Mouse (Mus musculus): ENCODE results near the gene Ssc5d. TPM values are rescaled to one million over a fixed set of nuclear protein-coding genes. Genes with fewer than 3 reads are reported as not detected.

Ssc5d gene
- polyA plus RNA-seq, 1 experiment from 2014 or later: 1.9 TPM

- Histone ChIP-seq H3K9ac (ENCODE audit: low read length) (no peak overlapping the region; the same call in 1 of the 2 replicates), H3K36me3 (ENCODE audit: control insufficient read depth, insufficient read depth, low read length) (no peaks in the 10 kb centered on the region), H3K27ac (replicated peaks in 1 of 2; ENCODE audit: control insufficient read depth in 1 of 2, insufficient read depth in 1 of 2, low read depth in 2 of 2, low read length in 2 of 2) (no peak overlapping the region), H3K4me2 (ENCODE audit: low read length) (no peak overlapping the region), H3K4me1 (ENCODE audit: control insufficient read depth in 2 of 2, insufficient read depth in 2 of 2, low read length in 2 of 2) (no peaks in the 10 kb centered on the region), H3K4me3 (ENCODE audit: control insufficient read depth in 1 of 2, insufficient read depth in 1 of 2, low read depth in 1 of 2, low read length in 2 of 2) (no peak overlapping the region), H3K27me3 (ENCODE audit: control insufficient read depth, insufficient read depth, low read length) (0 out of 2 replicates have a peak, but pooled peaks cover 3% of the 10 kb centered on the region), H3K9me3 (ENCODE audit: control insufficient read depth, low read length) (no peaks in the 10 kb centered on the region)
- WGBS: 71% methylated on average over 10 of the region's 11 CpGs
- ATAC-seq (ENCODE audit: insufficient number of reproducible peaks, insufficient read depth, low FRiP score, low read depth): no peak
These were observed 11.8 kb downstream of the Ssc5d start for GRCm38 (mm10) chr7:4937392-4937791.

DNA sequence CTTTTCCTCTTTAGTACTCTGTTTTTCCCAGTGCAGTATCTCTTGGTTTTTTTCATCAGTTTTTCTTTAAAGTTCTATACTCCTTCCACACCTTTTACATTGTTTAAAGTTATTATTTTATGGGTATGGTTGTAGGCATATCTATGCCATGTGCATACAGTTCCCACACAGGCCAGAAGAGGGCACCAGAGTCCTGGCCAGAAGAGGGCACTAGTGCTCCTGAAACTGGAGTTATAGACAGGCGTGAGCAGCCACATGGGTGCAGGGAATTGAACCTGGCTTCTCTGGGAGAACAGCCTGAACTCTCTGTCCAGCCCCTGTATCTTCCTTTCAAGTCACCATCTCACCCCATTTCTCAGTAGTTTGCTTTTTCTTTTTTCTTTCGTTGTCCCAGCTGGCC, 12.9 kb downstream of the Ssc5d start:
- H3K9ac ChIP-seq (ENCODE audit: low read length): no peak overlapping the region
- WGBS: 40% methylated on average over 2 of the region's 2 CpGs
- H3K4me1 ChIP-seq (ENCODE audit: control insufficient read depth in 2 of 2, insufficient read depth in 2 of 2, low read length in 2 of 2): peaks cover 0 to under 1% of the 10 kb centered on the region in 2 experiments; a peak in 1 of 4 replicates
- H3K9me3 ChIP-seq (ENCODE audit: control insufficient read depth, low read length): no peaks in the 10 kb centered on the region
- no peak overlapping the region for H3K27ac ChIP-seq (replicated peaks in 1 of 2; ENCODE audit: control insufficient read depth in 1 of 2, insufficient read depth in 1 of 2, low read depth in 2 of 2, low read length in 2 of 2)
- no peaks in the 10 kb centered on the region for H3K36me3 ChIP-seq (ENCODE audit: control insufficient read depth, insufficient read depth, low read length)
- no peak overlapping the region for H3K4me2 ChIP-seq (ENCODE audit: low read length)
- no peak overlapping the region for H3K4me3 ChIP-seq (ENCODE audit: control insufficient read depth in 1 of 2, insufficient read depth in 1 of 2, low read depth in 1 of 2, low read length in 2 of 2)
- 0 out of 2 replicates have a peak, but pooled peaks cover 5% of the 10 kb centered on the region for H3K27me3 ChIP-seq (ENCODE audit: control insufficient read depth, insufficient read depth, low read length)
- no peak for ATAC-seq (ENCODE audit: insufficient number of reproducible peaks, insufficient read depth, low FRiP score, low read depth)

GRCm38 (mm10) chr7:4940068-4940479, 14.5 kb downstream of the Ssc5d start:
- WGBS: 16% methylated on average over 9 of the region's 9 CpGs
- no peaks in the 10 kb centered on the region for H3K9me3 ChIP-seq (ENCODE audit: control insufficient read depth, low read length)
- H3K36me3 ChIP-seq (ENCODE audit: control insufficient read depth, insufficient read depth, low read length): no peaks in the 10 kb centered on the region
- H3K4me3 ChIP-seq (ENCODE audit: control insufficient read depth in 1 of 2, insufficient read depth in 1 of 2, low read depth in 1 of 2, low read length in 2 of 2): no peak overlapping the region
- no peak overlapping the region for H3K4me2 ChIP-seq (ENCODE audit: low read length)
- ATAC-seq (ENCODE audit: insufficient number of reproducible peaks, insufficient read depth, low FRiP score, low read depth): no peak
- 0 out of 2 replicates have a peak, but pooled peaks cover 5% of the 10 kb centered on the region for H3K27me3 ChIP-seq (ENCODE audit: control insufficient read depth, insufficient read depth, low read length)
- peaks cover 0 to 3% of the 10 kb centered on the region in 2 experiments; a peak in 1 of 4 replicates for H3K4me1 ChIP-seq (ENCODE audit: control insufficient read depth in 2 of 2, insufficient read depth in 2 of 2, low read length in 2 of 2)
- H3K27ac ChIP-seq (replicated peaks in 1 of 2; ENCODE audit: control insufficient read depth in 1 of 2, insufficient read depth in 1 of 2, low read depth in 2 of 2, low read length in 2 of 2): no peak overlapping the region
- H3K9ac ChIP-seq (ENCODE audit: low read length): no peak overlapping the region

DNA sequence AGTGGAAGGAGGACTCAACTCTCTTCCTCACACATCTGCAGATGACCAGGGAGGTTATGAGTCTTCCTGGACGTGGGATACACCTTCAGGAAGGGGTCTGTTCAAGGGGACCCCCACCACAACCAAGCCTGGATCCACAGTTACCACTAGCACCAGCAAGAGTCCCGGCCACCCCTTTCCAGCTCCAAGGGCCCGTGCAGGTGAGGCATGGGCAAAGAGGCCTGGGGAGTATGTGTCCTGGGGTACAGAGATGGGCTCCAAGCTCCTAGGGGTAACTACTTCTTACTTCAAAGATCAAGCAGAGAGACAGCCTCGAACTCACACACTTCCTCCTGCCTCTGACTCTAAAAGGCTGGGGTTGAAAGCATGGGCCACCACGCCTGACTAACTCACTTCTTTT, 17.1 kb downstream of the Ssc5d start:
- Histone ChIP-seq H3K4me1 (ENCODE audit: control insufficient read depth in 2 of 2, insufficient read depth in 2 of 2, low read length in 2 of 2) (peaks cover 0 to 3% of the 10 kb centered on the region in 2 experiments; a peak in 1 of 4 replicates), H3K36me3 (ENCODE audit: control insufficient read depth, insufficient read depth, low read length) (no peaks in the 10 kb centered on the region), H3K27ac (replicated peaks in 1 of 2; ENCODE audit: control insufficient read depth in 1 of 2, insufficient read depth in 1 of 2, low read depth in 2 of 2, low read length in 2 of 2) (no peak overlapping the region), H3K9me3 (ENCODE audit: control insufficient read depth, low read length) (no peaks in the 10 kb centered on the region), H3K9ac (ENCODE audit: low read length) (no peak overlapping the region), H3K27me3 (ENCODE audit: control insufficient read depth, insufficient read depth, low read length) (0 out of 2 replicates have a peak, but pooled peaks cover 5% of the 10 kb centered on the region), H3K4me2 (ENCODE audit: low read length) (no peak overlapping the region), H3K4me3 (ENCODE audit: control insufficient read depth in 1 of 2, insufficient read depth in 1 of 2, low read depth in 1 of 2, low read length in 2 of 2) (no peak overlapping the region)
- WGBS: 34% methylated on average over 5 of the region's 5 CpGs
- no peak for ATAC-seq (ENCODE audit: insufficient number of reproducible peaks, insufficient read depth, low FRiP score, low read depth)

- 0 out of 2 replicates have a peak, but pooled peaks cover 5% of the 10 kb centered on the region for H3K27me3 ChIP-seq (ENCODE audit: control insufficient read depth, insufficient read depth, low read length)
- no peaks in the 10 kb centered on the region for H3K36me3 ChIP-seq (ENCODE audit: control insufficient read depth, insufficient read depth, low read length)
- H3K4me1 ChIP-seq (ENCODE audit: control insufficient read depth in 2 of 2, insufficient read depth in 2 of 2, low read length in 2 of 2): peaks cover 0 to 3% of the 10 kb centered on the region in 2 experiments; a peak in 1 of 4 replicates
- peak; percentile 71; the same call in 1 of the 2 replicates for ATAC-seq (ENCODE audit: insufficient number of reproducible peaks, insufficient read depth, low FRiP score, low read depth)
- H3K9ac ChIP-seq (ENCODE audit: low read length): no peak overlapping the region
- H3K27ac ChIP-seq (replicated peaks in 1 of 2; ENCODE audit: control insufficient read depth in 1 of 2, insufficient read depth in 1 of 2, low read depth in 2 of 2, low read length in 2 of 2): no peak overlapping the region
- H3K9me3 ChIP-seq (ENCODE audit: control insufficient read depth, low read length): no peaks in the 10 kb centered on the region
- peak overlapping the region; percentile 62 for H3K4me2 ChIP-seq (ENCODE audit: low read length)
- peak overlapping the region; percentile 29 for H3K4me3 ChIP-seq (ENCODE audit: control insufficient read depth in 1 of 2, insufficient read depth in 1 of 2, low read depth in 1 of 2, low read length in 2 of 2)
- WGBS: 12% methylated on average over 15 of the region's 15 CpGs
These were observed 17.7 kb downstream of the Ssc5d start for GRCm38 (mm10) chr7:4943223-4943815.

GRCm38 (mm10) chr7:4947855-4948254, 22.3 kb downstream of the Ssc5d start:
- H3K9ac ChIP-seq (ENCODE audit: low read length): no peak overlapping the region
- ATAC-seq (ENCODE audit: insufficient number of reproducible peaks, insufficient read depth, low FRiP score, low read depth): no peak
- H3K27me3 ChIP-seq (ENCODE audit: control insufficient read depth, insufficient read depth, low read length): no peaks in the 10 kb centered on the region
- H3K4me1 ChIP-seq (ENCODE audit: control insufficient read depth in 2 of 2, insufficient read depth in 2 of 2, low read length in 2 of 2): peaks cover 2 to 3% of the 10 kb centered on the region in 2 experiments; a peak in 1 of 4 replicates
- no peak overlapping the region for H3K4me3 ChIP-seq (ENCODE audit: control insufficient read depth in 1 of 2, insufficient read depth in 1 of 2, low read depth in 1 of 2, low read length in 2 of 2)
- no peaks in the 10 kb centered on the region for H3K36me3 ChIP-seq (ENCODE audit: control insufficient read depth, insufficient read depth, low read length)
- H3K27ac ChIP-seq (replicated peaks in 1 of 2; ENCODE audit: control insufficient read depth in 1 of 2, insufficient read depth in 1 of 2, low read depth in 2 of 2, low read length in 2 of 2): no peak overlapping the region
- H3K4me2 ChIP-seq (ENCODE audit: low read length): no peak overlapping the region
- 39% methylated on average over 2 of the region's 2 CpGs for WGBS
- no peaks in the 10 kb centered on the region for H3K9me3 ChIP-seq (ENCODE audit: control insufficient read depth, low read length)

DNA sequence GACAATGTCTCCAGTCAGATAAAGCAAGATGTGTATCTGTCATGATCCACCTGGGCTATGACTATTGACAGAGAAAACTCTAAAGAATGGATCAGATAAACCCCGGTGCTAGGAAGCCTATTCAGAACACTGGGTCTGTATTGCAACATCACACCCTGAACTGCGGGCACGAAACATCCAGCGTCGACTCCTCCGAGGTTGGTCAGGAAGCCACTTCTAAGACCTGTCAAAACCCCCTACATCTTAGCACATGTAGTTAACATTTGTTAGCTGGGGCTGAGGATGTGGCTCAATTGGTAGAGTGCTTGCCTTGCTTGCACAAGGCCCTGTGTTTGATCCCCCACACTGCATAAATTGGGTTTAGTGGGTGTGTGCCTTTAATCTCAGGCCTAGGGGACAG, 22.8 kb downstream of the Ssc5d start:
- whole genome bisulfite sequencing: 55% methylated on average over 6 of the region's 6 CpGs
- no peak overlapping the region for H3K9ac ChIP-seq (ENCODE audit: low read length)
- H3K36me3 ChIP-seq (ENCODE audit: control insufficient read depth, insufficient read depth, low read length): no peaks in the 10 kb centered on the region
- H3K4me1 ChIP-seq (ENCODE audit: control insufficient read depth in 2 of 2, insufficient read depth in 2 of 2, low read length in 2 of 2): peaks cover 2 to 5% of the 10 kb centered on the region in 2 experiments; a peak in 3 of 4 replicates
- ATAC-seq (ENCODE audit: insufficient number of reproducible peaks, insufficient read depth, low FRiP score, low read depth): no peak
- H3K4me3 ChIP-seq (ENCODE audit: control insufficient read depth in 1 of 2, insufficient read depth in 1 of 2, low read depth in 1 of 2, low read length in 2 of 2): no peak overlapping the region
- H3K27ac ChIP-seq (replicated peaks in 1 of 2; ENCODE audit: control insufficient read depth in 1 of 2, insufficient read depth in 1 of 2, low read depth in 2 of 2, low read length in 2 of 2): no peak overlapping the region
- H3K4me2 ChIP-seq (ENCODE audit: low read length): no peak overlapping the region
- no peaks in the 10 kb centered on the region for H3K9me3 ChIP-seq (ENCODE audit: control insufficient read depth, low read length)
- H3K27me3 ChIP-seq (ENCODE audit: control insufficient read depth, insufficient read depth, low read length): no peaks in the 10 kb centered on the region

All from heart, embryonic 14.5 days (tissue).